Mouse (Mus musculus) neural tube, embryonic 11.5 days (tissue): ENCODE results near the gene C1ra. TPM values are rescaled to one million over a fixed set of nuclear protein-coding genes. Genes with fewer than 3 reads are reported as not detected.
"Not testable (repeated sequence)": the region's sequence is repeated elsewhere in the genome, so short reads cannot be mapped to it uniquely, and the experiment has no call there.

Source experiments
- ATAC-seq: fragments of 200-750 bp; cut with Nextera tagmentation; 2 replicates; pipeline ENCODE4 v1.8.0; 2017; ENCODE audit warnings: moderate number of reproducible peaks, mild to moderate bottlenecking, moderate TSS enrichment, moderate library complexity; ENCODE audit not compliant: insufficient read depth, low FRiP score, low TSS enrichment
- DNase-seq: peaks from one replicate; pipeline ENCODE4 v3.0.0-alpha.2; 2015; ENCODE audit warnings: low spot score
- H3K27ac ChIP-seq: fragments of 300-500 bp; sonication (generic); 2 replicates; pipeline ENCODE4 v1.5.1; 2014; ENCODE audit warnings: low read depth, mild to moderate bottlenecking, low read length
- H3K27me3 ChIP-seq: fragments of 300-500 bp; sonication (generic); 2 replicates; pipeline ENCODE4 v1.6.1; 2014; ENCODE audit warnings: mild to moderate bottlenecking, low read length, mixed read lengths; ENCODE audit not compliant: control insufficient read depth, insufficient read depth
- H3K36me3 ChIP-seq: fragments of 300-500 bp; sonication (generic); 2 replicates; pipeline ENCODE4 v1.6.1; 2014; ENCODE audit warnings: mild to moderate bottlenecking, low read length, moderate library complexity, mixed read lengths; ENCODE audit not compliant: control insufficient read depth, insufficient read depth
- H3K4me1 ChIP-seq: fragments of 300-500 bp; sonication (generic); 2 replicates; pipeline ENCODE4 v1.6.1; 2014; ENCODE audit warnings: low read length, mixed read lengths; ENCODE audit not compliant: control insufficient read depth, insufficient read depth
- H3K4me2 ChIP-seq: fragments of 300-500 bp; sonication (generic); 2 replicates; pipeline ENCODE4 v1.6.1; 2014; ENCODE audit warnings: low read depth, mild to moderate bottlenecking, moderate library complexity
- H3K4me3 ChIP-seq: fragments of 300-500 bp; sonication (generic); 2 replicates; pipeline ENCODE4 v1.5.1; 2014; ENCODE audit warnings: low read depth, low read length
- H3K9ac ChIP-seq: fragments of 300-500 bp; sonication (generic); 2 replicates; pipeline ENCODE4 v1.6.1; 2014; ENCODE audit warnings: mild to moderate bottlenecking, low read length
- H3K9me3 ChIP-seq: fragments of 300-500 bp; sonication (generic); 2 replicates; pipeline ENCODE4 v1.6.1; 2016; ENCODE audit warnings: low read length; ENCODE audit not compliant: control insufficient read depth
- WGBS: fragments of 180-500 bp; shearing (Covaris S2); extraction: QIAGEN DNeasy Blood & Tissue Kit; methylation state at CpG from one replicate; pipeline ENCODE4 v1.1.7; 2014; 5-methylcytosine and 5-hydroxymethylcytosine counted together
- polyA plus RNA-seq: library from polyadenylated mRNA; unstranded; fragments of >200 nt; fragmentation: Nextera tagmentation; extraction: Ambion mirVana; gene quantifications from 2 replicates; pipeline ENCODE4 v1.2.1, GENCODE M21; 2014

C1ra gene
- 0.12 TPM in 1 of 2 replicates, not detected in the other for polyA plus RNA-seq

DNA sequence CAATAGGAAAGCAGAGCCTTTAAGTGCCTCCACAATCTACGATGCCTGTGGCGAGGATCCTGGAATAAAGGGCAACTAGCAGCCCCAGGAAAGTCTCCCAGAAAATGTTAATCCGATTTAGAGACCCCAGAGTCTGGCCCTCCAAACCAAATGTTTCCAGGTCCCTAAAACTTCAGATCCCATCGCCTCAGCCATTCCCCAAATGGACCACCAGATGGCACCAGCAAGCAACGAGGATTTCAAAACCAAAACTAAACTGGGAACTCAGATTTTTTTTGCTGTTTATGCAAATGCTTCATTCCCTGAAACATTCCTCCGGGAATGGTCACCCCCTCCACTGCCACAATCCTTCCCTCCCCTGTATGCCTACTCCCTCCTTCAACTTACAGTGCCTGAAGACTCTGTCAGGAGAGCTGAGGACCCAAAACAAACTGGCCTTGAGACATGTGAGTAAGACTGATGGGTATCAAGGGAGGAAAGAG lies at the start of gene C1ra:
Gene C1ra (plus strand): TSS at position 51 of the 482 bp plus-strand sequence.
- Histone ChIP-seq H3K4me2 (no peak within 1 kb of the TSS), H3K9ac (no peak within 1 kb of the TSS), H3K27me3 (no peaks in the 10 kb centered on the region), H3K4me1 (no peaks in the 10 kb centered on the region), H3K36me3 (no peaks in the 10 kb centered on the region), H3K27ac (no peak within 1 kb of the TSS), H3K4me3 (no peak within 1 kb of the TSS), H3K9me3 (no peaks in the 10 kb centered on the region)
- ATAC-seq (no peak), DNase-seq (peak; percentile 50)
- 24% methylated on average over 6 of the region's 6 CpGs for WGBS

GRCm38 (mm10) chr6:124463881-124464291 lies 48.3 kb upstream of the C1ra start:
- 27% methylated on average over 8 of the region's 8 CpGs for WGBS
- peak; percentile 29 for ATAC-seq
- no peak overlapping the region for H3K27ac ChIP-seq

DNA sequence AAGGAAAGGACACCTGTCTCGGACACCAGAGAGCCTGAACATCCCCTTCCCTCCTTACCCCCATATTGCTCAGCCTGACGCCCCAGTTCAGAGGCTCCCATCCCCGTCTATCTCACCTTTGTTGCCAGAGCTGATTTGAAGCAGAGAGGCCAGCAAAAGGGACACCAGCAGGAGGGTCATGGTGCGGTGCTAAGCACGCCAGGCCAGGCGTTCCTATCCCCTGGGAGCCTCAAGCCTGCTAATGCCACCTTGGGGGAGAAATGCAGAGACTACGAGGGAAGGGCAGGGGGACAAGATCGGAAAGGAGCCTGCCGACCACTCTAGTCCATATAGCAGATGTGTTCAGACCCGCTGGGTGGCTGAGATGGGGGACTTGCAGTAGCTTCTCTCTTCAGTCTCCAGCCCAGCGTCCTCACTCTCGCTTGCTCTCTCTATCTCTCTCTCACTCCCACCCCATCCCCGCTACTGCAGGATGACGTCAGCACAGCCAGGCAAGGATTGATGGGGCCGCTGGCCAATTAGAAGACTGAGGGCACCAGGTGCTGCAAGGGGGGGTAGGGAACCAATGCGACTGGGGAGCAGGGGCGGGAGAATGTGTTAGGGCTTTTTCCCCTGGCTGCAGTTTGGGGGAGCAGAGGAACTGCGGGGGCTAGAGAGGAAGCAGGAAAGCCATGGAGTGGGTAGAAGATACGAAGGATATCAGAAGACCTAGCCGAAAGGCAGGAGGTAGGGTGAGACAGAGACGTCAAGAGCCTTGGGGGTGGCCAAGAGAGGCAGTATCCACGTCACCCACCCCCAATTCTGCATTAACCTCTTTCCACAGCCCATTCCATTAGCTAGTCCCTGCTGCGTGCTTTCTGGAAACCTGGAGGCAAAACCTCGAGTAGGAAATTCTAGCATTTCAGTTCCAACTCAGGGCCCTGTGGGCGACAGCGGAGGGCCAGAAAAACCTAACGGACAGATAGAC lies 47.6 kb upstream of the C1ra start, which contains the start of gene Clstn3:
Gene Clstn3 (minus strand): TSS at position 490 of the 967 bp plus-strand sequence.
- peak; percentile 98 for ATAC-seq
- Histone ChIP-seq H3K4me2 (peak within 1 kb of the TSS; percentile 78), H3K27ac (no peak within 1 kb of the TSS), H3K9me3 (no peaks in the 10 kb centered on the region), H3K4me3 (peak within 1 kb of the TSS; percentile 45), H3K4me1 (no peaks in the 10 kb centered on the region; the same call in 1 of the 2 replicates), H3K36me3 (no peaks in the 10 kb centered on the region), H3K27me3 (no peaks in the 10 kb centered on the region), H3K9ac (peak within 1 kb of the TSS; percentile 57)
- DNase-seq = peak; percentile 89
- 8% methylated on average over 27 of the region's 27 CpGs for WGBS

More at GRCm38 (mm10) chr6:124463881-124464291, 48.3 kb upstream of the C1ra start:
- peak overlapping the region; percentile 57 for H3K9ac ChIP-seq
- H3K9me3 ChIP-seq = no peaks in the 10 kb centered on the region
- DNase-seq = peak; percentile 21
- H3K36me3 ChIP-seq = no peaks in the 10 kb centered on the region
- peak overlapping the region; percentile 78 for H3K4me2 ChIP-seq
- peak overlapping the region; percentile 45 for H3K4me3 ChIP-seq
- H3K4me1 ChIP-seq = no peaks in the 10 kb centered on the region; the same call in 1 of the 2 replicates
- H3K27me3 ChIP-seq = no peaks in the 10 kb centered on the region

GRCm38 (mm10) chr6:124465299-124465698 lies 46.9 kb upstream of the C1ra start:
- no peaks in the 10 kb centered on the region for H3K27me3 ChIP-seq
- no peaks in the 10 kb centered on the region; the same call in 1 of the 2 replicates for H3K4me1 ChIP-seq
- no peak for DNase-seq
- H3K9ac ChIP-seq = no peak overlapping the region
- H3K4me3 ChIP-seq = peak overlapping the region; percentile 45; the same call in 1 of the 2 replicates
- 40% methylated on average over 6 of the region's 6 CpGs for WGBS
- H3K9me3 ChIP-seq = no peaks in the 10 kb centered on the region
- H3K27ac ChIP-seq = no peak overlapping the region
- no peaks in the 10 kb centered on the region for H3K36me3 ChIP-seq
- H3K4me2 ChIP-seq = peak overlapping the region; percentile 78; the same call in 1 of the 2 replicates
- no peak for ATAC-seq

DNA sequence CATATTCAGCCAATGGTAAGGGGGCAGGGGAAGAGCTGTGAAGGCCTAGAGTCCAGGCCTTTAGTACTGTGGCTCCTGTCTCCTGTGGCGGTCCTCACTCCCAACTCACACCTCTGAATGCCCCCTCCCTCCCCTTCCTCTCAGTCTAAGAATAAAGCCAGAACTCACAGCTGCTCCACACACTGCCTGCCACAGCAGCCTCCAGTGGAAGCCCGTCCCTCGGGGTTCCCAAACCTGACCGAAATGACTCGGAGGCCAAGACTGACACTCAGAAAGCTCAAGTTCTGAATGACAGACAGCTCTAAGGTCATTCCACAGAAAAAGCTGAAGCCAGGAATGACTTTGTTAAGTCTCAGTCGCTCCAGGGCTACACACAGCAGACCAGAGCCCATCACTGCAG lies 46.5 kb upstream of the C1ra start:
- Histone ChIP-seq H3K36me3 (no peaks in the 10 kb centered on the region), H3K9ac (no peak overlapping the region), H3K27ac (no peak overlapping the region), H3K9me3 (no peaks in the 10 kb centered on the region), H3K4me1 (no peaks in the 10 kb centered on the region; the same call in 1 of the 2 replicates), H3K27me3 (no peaks in the 10 kb centered on the region), H3K4me3 (no peak overlapping the region), H3K4me2 (no peak overlapping the region)
- ATAC-seq (no peak), DNase-seq (no peak)
- WGBS = 68% methylated on average over 6 of the region's 6 CpGs

DNA sequence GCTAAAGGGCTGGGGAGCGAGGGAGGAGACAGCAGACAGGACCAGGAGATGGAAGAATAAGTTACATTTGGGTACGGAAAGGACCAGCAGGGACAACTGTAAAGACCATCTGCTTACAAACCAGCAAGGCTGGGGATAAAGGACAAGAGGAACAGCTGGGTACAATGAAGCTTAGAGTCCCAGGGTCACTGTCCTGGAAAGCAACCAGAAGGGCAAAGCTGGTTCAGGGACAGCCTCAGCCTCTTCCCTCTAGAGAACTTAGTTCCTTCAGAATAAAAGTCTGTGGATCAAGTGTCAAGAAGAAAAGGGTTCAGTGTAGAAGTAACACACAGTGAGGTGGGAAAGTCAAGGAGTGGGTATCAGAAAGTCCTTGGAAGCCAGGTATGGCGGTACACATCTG lies 41.1 kb upstream of the C1ra start:
- DNase-seq = no peak
- H3K36me3 ChIP-seq = no peaks in the 10 kb centered on the region
- WGBS = 85% methylated on average over 3 of the region's 3 CpGs
- H3K9me3 ChIP-seq = no peaks in the 10 kb centered on the region
- H3K4me3 ChIP-seq = no peak overlapping the region
- no peak overlapping the region for H3K27ac ChIP-seq
- H3K4me1 ChIP-seq = no peaks in the 10 kb centered on the region
- no peak overlapping the region for H3K9ac ChIP-seq
- H3K4me2 ChIP-seq = no peak overlapping the region
- H3K27me3 ChIP-seq = no peaks in the 10 kb centered on the region
- no peak for ATAC-seq

GRCm38 (mm10) chr6:124471783-124472638 lies 40.2 kb upstream of the C1ra start:
- H3K9ac ChIP-seq, H3K4me1 ChIP-seq, H3K36me3 ChIP-seq, ATAC-seq, H3K9me3 ChIP-seq, DNase-seq, H3K4me2 ChIP-seq, H3K27me3 ChIP-seq, H3K4me3 ChIP-seq, H3K27ac ChIP-seq: not testable (repeated sequence)
- 85% methylated on average over 6 of the region's 6 CpGs for WGBS

DNA sequence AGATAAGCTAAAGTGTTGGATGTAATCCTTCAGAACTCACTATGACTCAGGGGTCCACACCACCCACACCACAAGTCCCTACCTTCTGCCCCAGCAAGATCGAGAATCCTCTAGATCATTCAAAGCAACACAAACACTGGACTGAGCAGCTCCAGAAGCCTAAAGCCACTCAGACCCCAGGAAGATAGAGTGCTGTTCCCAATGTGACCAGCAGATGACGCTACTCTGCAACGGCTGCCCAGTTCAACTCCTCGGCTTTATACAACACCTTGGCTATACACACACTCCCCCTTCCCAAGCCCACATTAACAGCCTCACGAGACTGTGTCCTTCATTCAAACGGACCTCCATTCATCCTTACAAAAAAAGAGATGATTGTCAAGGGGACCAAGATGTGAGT lies 39.4 kb upstream of the C1ra start:
- Histone ChIP-seq H3K4me3 (no peak overlapping the region), H3K27ac (no peak overlapping the region), H3K9ac (no peak overlapping the region), H3K4me1 (no peaks in the 10 kb centered on the region), H3K27me3 (no peaks in the 10 kb centered on the region), H3K4me2 (no peak overlapping the region), H3K9me3 (no peaks in the 10 kb centered on the region), H3K36me3 (no peaks in the 10 kb centered on the region)
- DNase-seq (no peak), ATAC-seq (no peak)
- WGBS = 36% methylated on average over 6 of the region's 6 CpGs
